Mouse (Mus musculus) heart, embryonic 10.5 days (tissue): ENCODE measurements around the gene Lrrc4c. TPM values are rescaled to one million over a fixed set of nuclear protein-coding genes. Genes with fewer than 3 reads are reported as not detected.

Source experiments
- DNase-seq: peaks from one replicate; pipeline ENCODE4 v3.0.0-alpha.2; 2017; ENCODE audit warnings: low spot score
- H3K27ac ChIP-seq: fragments of 300-500 bp; sonication (generic); 2 replicates; pipeline ENCODE4 v1.5.1; 2016; ENCODE audit warnings: mild to moderate bottlenecking
- H3K27me3 ChIP-seq: fragments of 300-500 bp; sonication (generic); 2 replicates; pipeline ENCODE4 v1.6.1; 2016; ENCODE audit warnings: mild to moderate bottlenecking; ENCODE audit not compliant: poor library complexity, insufficient read depth, severe bottlenecking
- H3K36me3 ChIP-seq: fragments of 300-500 bp; sonication (generic); 2 replicates; pipeline ENCODE4 v1.6.1; 2016; ENCODE audit warnings: mild to moderate bottlenecking, moderate library complexity
- H3K4me1 ChIP-seq: fragments of 300-500 bp; sonication (generic); 2 replicates; pipeline ENCODE4 v1.6.1; 2016; ENCODE audit warnings: mild to moderate bottlenecking
- H3K4me3 ChIP-seq: fragments of 300-500 bp; sonication (generic); 2 replicates; pipeline ENCODE4 v1.5.1; 2016; ENCODE audit warnings: mild to moderate bottlenecking, moderate library complexity
- H3K9me3 ChIP-seq: fragments of 300-500 bp; sonication (generic); 2 replicates; pipeline ENCODE4 v1.6.1; 2016; ENCODE audit warnings: mild to moderate bottlenecking, moderate library complexity
- WGBS: fragments of 180-500 bp; shearing (Covaris S2); methylation state at CpG from one replicate; pipeline ENCODE4 v1.1.7; 2016; 5-methylcytosine and 5-hydroxymethylcytosine counted together
- polyA plus RNA-seq: library from polyadenylated mRNA; unstranded; fragments of >200 nt; fragmentation: Nextera tagmentation; extraction: Ambion mirVana; gene quantifications from 2 replicates; pipeline ENCODE4 v1.2.1, GENCODE M21; 2016

The Lrrc4c gene
- polyA plus RNA-seq, 1 experiment from 2014 or later, result 0.39 TPM

DNA sequence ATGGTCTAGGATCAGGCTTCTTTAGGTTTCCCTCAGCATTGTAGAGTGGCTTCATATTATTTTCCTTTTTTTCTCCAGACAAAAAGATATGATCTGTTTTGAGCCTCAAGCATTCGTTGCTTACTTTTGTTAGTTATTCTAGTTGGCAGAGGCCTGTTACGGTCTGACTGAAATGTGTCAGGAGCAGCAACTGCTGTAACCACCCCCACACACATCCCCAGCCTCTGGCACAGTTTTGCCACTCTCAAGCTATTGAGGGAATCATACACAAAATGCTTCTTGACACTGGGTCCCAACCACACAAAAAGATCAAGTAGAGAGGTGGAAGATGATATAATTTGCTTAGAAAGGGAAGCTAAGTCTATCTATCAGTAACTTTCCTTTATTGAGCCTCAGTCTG, 1251.0 kb downstream of the Lrrc4c start:
- WGBS, result 83% methylated on average over 2 of the region's 2 CpGs
- no peaks in the 10 kb centered on the region for H3K27me3 ChIP-seq
- no peak for DNase-seq
- no peak overlapping the region for H3K27ac ChIP-seq
- H3K36me3 ChIP-seq, result no peaks in the 10 kb centered on the region
- H3K4me3 ChIP-seq, result no peak overlapping the region
- H3K9me3 ChIP-seq, result no peaks in the 10 kb centered on the region
- no peaks in the 10 kb centered on the region for H3K4me1 ChIP-seq

DNA sequence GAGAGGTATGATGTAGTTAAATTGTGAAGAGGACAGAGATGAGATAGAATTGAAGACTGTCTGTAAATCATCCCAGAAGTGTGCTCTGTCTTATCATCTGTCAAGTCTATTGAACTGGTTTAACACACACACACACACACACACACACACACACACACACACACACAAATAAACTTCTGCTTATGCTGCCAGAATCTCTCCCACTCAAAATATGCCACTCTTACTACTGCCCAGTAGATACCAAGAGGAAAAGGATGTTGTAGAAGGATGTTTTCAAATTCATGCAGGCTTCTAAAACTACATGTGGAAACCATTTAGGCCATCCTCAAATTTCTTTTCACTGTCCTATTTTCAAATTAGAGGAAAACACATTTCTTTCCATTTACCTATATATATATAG, 1257.0 kb downstream of the Lrrc4c start:
- no peak overlapping the region for H3K27ac ChIP-seq
- no peaks in the 10 kb centered on the region for H3K36me3 ChIP-seq
- H3K27me3 ChIP-seq, result no peaks in the 10 kb centered on the region
- H3K4me1 ChIP-seq, result no peaks in the 10 kb centered on the region
- no peak overlapping the region for H3K4me3 ChIP-seq
- no peaks in the 10 kb centered on the region for H3K9me3 ChIP-seq
- no peak for DNase-seq

DNA sequence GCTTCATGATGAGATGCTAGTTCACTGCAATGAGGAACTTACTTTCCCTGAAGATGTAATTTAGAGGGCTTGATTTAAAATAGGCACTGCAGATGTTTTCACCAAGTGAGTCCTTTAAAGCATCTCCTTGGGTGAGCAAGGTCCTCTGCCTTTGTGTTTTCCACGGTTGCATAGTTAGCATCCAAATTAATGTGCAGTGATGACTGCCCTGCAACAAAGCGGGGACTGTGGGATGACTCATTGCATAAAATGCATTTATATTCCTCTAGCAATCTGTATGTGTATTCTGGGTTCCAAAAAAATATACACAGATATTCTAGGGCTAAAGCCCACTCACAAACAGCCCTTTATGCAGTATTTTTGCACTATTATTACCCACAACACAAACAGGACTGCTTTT, 1263.2 kb downstream of the Lrrc4c start:
- Histone ChIP-seq H3K27ac (no peak overlapping the region), H3K9me3 (no peaks in the 10 kb centered on the region), H3K4me1 (no peaks in the 10 kb centered on the region), H3K36me3 (no peaks in the 10 kb centered on the region), H3K27me3 (no peaks in the 10 kb centered on the region), H3K4me3 (no peak overlapping the region)
- DNase-seq, result no peak
- 75% methylated on average over 2 of the region's 2 CpGs for WGBS

DNA sequence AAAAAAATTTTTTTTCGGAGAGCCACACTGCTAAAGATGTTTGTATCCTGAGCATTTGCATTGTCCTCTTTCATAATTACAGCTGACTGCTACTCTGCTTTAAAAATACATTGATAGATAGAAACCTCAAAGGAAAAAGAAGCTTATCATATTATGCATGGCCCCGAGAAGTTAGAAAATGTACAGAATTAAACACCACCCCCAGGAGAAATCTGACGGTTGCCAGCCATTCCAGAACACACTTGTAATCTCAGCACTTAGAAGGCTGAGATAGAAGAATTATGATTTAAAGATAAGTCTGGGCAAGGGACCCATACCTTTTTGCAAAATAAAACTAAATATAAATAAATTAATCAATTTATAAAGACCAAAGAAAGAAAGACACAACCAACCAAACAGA, 1268.4 kb downstream of the Lrrc4c start:
- H3K4me1 ChIP-seq, result no peaks in the 10 kb centered on the region
- no peaks in the 10 kb centered on the region for H3K27me3 ChIP-seq
- H3K36me3 ChIP-seq, result no peaks in the 10 kb centered on the region
- no peak for DNase-seq
- H3K27ac ChIP-seq, result no peak overlapping the region
- WGBS, result 77% methylated on average over 3 of the region's 3 CpGs
- H3K9me3 ChIP-seq, result no peaks in the 10 kb centered on the region
- no peak overlapping the region for H3K4me3 ChIP-seq

DNA sequence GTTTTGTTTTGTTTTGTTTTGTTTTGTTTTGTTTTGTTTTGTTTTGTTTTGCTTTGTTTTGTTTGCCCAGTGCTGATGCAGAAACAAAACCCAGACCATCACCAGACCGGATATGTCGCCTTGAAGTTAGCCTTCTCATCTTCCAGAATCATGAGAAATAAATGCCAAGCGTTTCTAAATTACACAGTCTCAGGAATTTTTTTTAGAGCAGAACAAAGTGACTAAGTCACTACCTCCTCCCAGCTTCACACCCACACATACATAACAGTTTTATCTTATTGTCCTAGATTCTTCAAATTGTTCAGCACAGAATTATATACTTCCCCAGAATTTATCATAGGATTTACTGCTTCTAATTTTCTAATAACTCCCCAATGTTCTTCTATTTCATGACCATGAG, 1272.6 kb downstream of the Lrrc4c start:
- Histone ChIP-seq H3K36me3 (no peaks in the 10 kb centered on the region), H3K27ac (no peak overlapping the region), H3K27me3 (no peaks in the 10 kb centered on the region), H3K4me1 (no peaks in the 10 kb centered on the region), H3K9me3 (no peaks in the 10 kb centered on the region), H3K4me3 (no peak overlapping the region)
- WGBS, result 80% methylated on average over 3 of the region's 3 CpGs
- DNase-seq, result no peak

DNA sequence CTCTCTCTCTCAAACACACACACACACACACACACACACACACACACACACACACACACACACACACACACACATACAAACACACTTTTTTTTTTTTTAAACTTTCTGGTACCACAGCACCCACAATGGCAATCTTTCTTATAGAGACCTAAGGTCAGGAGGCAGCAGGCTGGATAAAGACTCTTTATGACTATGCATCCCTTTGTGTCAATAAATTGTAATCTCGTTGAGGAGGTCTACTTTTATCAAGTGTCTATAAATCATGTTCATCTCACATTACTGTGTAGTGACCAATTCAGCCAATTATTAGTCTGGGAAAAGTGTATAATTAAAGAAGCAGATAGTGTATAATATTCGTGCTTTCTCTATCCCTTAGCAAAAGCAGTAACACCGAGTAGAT, 1286.2 kb downstream of the Lrrc4c start:
- Histone ChIP-seq H3K36me3 (no peaks in the 10 kb centered on the region), H3K4me3 (no peak overlapping the region), H3K27ac (no peak overlapping the region), H3K9me3 (no peaks in the 10 kb centered on the region), H3K27me3 (no peaks in the 10 kb centered on the region), H3K4me1 (no peaks in the 10 kb centered on the region)
- no peak for DNase-seq
- 79% methylated on average over 3 of the region's 3 CpGs for WGBS

DNA sequence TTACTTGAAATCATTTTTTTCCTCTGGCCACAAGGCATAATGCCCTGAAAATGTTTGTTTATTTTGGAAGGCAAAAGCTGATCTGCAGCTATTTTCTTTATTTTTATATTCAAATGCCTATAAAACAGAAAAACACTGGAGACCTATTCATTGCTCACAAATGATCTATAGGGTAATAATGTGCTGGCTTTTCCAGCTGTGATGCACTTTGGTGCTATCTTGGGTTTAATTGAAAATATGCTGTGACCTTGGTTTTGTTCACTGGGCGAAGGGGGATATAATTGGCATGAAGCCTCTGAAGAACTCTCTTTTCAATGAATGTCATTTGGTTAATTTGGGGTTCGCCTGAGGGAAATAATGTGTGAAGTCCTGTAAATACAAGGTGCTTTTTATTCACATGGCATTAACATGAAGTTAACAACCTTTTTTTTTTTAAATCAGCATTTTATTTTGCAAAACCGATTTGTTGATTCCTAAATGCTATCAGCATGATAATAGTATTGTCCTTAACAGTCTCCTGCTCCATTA, 1286.8 kb downstream of the Lrrc4c start:
- H3K4me1 ChIP-seq, result no peaks in the 10 kb centered on the region
- 70% methylated on average over 3 of the region's 3 CpGs for WGBS
- no peaks in the 10 kb centered on the region for H3K27me3 ChIP-seq
- no peak overlapping the region for H3K4me3 ChIP-seq
- no peaks in the 10 kb centered on the region for H3K36me3 ChIP-seq
- no peak overlapping the region for H3K27ac ChIP-seq
- no peak for DNase-seq
- no peaks in the 10 kb centered on the region for H3K9me3 ChIP-seq

DNA sequence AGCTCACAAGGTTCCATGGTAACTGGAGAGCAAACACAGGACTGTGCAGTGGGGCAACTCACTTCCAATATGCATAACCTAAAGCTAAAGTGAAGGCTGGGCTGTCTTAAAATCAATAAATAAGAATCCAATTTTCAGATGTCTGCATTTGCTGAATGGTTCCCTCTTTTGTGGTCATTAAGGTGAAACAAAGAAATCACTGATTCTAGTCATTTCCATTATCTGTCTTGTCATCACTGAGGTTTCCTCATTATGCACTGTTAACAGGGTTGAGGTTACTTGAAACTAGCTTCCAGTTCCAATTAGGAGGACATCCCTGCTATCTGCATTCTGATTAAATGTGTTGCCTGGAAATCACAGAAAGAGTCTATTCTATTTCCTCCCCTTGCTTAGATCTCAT, 1291.5 kb downstream of the Lrrc4c start:
- no peaks in the 10 kb centered on the region for H3K9me3 ChIP-seq
- H3K4me3 ChIP-seq, result no peak overlapping the region
- H3K36me3 ChIP-seq, result no peaks in the 10 kb centered on the region
- H3K27ac ChIP-seq, result no peak overlapping the region
- no peak for DNase-seq
- no peaks in the 10 kb centered on the region for H3K4me1 ChIP-seq
- H3K27me3 ChIP-seq, result no peaks in the 10 kb centered on the region

DNA sequence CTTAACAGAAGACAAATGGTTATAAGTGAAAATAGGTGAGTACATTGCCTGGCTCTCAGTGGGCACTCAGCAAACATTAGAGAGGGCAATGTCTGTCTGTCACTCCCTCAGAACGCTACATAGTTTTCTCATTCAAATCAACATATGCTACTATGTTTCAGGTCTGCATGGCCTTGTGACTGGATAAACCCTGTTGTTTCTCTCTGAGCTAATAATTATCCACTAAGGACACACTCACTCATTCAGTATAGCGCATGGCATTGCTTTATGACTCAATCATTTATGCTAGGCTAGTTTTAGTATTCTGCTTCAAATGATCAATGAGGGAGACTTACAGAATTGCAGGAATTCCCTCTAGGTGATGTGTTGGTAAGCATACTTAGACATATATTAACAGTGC, 1292.6 kb downstream of the Lrrc4c start:
- H3K27ac ChIP-seq, result no peak overlapping the region
- WGBS, result 85% methylated on average over 2 of the region's 2 CpGs
- H3K36me3 ChIP-seq, result no peaks in the 10 kb centered on the region
- H3K9me3 ChIP-seq, result no peaks in the 10 kb centered on the region
- no peak for DNase-seq
- H3K4me3 ChIP-seq, result no peak overlapping the region
- H3K27me3 ChIP-seq, result no peaks in the 10 kb centered on the region
- H3K4me1 ChIP-seq, result no peaks in the 10 kb centered on the region

DNA sequence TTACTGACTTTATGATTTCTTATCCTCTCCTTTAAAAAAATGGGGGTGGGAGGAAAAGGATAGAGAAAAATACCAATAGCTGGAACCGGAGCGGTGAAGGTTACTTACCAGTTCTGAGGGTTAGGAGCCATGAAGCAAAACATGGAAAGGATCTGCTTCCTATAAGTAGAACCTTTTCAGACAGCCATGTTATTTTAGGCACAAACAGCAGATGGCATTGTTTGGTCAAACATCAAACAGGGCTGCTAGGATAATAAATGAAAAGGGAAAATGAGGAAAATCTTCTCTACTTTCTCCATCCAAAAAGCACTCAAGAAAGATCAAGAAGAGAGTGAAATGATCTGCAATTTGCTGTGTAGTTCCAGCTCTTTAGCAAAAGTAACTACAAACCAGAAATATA, 1296.8 kb downstream of the Lrrc4c start:
- no peak for DNase-seq
- Histone ChIP-seq H3K4me1 (no peaks in the 10 kb centered on the region), H3K27ac (no peak overlapping the region), H3K27me3 (no peaks in the 10 kb centered on the region), H3K4me3 (no peak overlapping the region), H3K9me3 (no peaks in the 10 kb centered on the region; the same call in 1 of the 2 replicates), H3K36me3 (no peaks in the 10 kb centered on the region)
- 75% methylated on average over 2 of the region's 2 CpGs for WGBS

DNA sequence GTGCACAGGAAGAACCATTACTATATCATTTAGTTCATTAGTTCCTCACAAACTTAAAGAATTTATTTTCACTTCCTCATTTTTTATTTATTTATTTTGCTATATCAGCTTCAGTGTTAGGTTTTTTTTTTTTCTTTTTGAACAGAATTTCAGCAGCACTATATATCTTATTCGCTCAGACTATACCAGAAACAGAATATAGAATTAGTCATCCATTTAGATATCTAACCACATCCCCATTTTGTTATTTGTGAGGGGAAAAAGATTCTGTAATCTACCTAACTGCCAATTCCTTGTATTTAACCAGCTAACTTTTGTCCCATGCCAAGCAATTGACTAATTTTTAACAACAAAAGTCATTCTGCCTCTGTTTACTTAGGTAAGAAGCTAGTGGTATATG, 1300.6 kb downstream of the Lrrc4c start:
- H3K4me1 ChIP-seq, result no peaks in the 10 kb centered on the region
- no peaks in the 10 kb centered on the region for H3K36me3 ChIP-seq
- H3K27me3 ChIP-seq, result no peaks in the 10 kb centered on the region
- no peak overlapping the region for H3K4me3 ChIP-seq
- DNase-seq, result no peak
- 64% methylated on average over 1 of the region's 1 CpGs for WGBS
- no peaks in the 10 kb centered on the region; the same call in 1 of the 2 replicates for H3K9me3 ChIP-seq
- no peak overlapping the region for H3K27ac ChIP-seq

DNA sequence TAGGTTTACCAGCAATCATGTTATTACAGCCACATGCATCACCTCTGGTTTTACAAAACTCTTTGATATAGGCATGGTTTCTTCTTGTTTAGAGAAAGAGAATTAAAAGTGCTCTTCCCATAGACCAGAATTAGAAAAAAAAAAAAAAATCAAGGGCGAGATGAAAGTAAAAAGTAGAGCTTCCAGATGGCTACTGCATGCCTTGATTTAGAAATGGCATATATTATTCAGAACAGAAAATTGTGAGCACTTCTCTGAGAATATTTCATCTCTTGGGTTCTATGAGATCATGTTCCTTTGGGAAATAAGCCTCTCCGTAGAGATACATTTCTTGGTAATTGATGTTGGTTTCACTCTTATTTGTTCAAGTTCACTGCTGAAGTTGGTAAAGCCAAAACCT, 1322.0 kb downstream of the Lrrc4c start:
- Histone ChIP-seq H3K27me3 (no peaks in the 10 kb centered on the region), H3K27ac (no peak overlapping the region), H3K9me3 (no peaks in the 10 kb centered on the region), H3K4me3 (no peak overlapping the region), H3K36me3 (no peaks in the 10 kb centered on the region), H3K4me1 (no peaks in the 10 kb centered on the region)
- DNase-seq, result no peak
- 85% methylated on average over 2 of the region's 2 CpGs for WGBS

DNA sequence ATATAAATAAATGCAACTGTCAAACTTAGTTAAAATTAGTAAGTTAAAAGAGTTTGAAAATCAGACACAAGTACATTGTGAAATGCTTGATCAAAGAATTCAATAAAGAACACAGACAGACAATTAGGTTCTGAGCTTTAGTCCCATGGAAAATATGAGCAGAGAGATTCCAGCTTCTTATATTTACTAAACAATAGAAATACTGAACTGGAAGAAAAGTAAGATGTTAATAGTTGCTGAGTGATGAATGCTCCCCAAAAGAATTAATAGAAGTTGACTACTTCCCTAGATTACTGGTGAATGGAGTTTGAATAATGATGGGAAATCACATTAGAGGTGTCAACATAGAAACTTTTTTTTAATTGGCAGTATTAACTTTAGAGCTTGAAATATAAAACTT, 1323.7 kb downstream of the Lrrc4c start:
- no peak for DNase-seq
- no peaks in the 10 kb centered on the region for H3K9me3 ChIP-seq
- no peaks in the 10 kb centered on the region for H3K4me1 ChIP-seq
- H3K27ac ChIP-seq, result no peak overlapping the region
- H3K36me3 ChIP-seq, result no peaks in the 10 kb centered on the region
- H3K27me3 ChIP-seq, result no peaks in the 10 kb centered on the region
- H3K4me3 ChIP-seq, result no peak overlapping the region

DNA sequence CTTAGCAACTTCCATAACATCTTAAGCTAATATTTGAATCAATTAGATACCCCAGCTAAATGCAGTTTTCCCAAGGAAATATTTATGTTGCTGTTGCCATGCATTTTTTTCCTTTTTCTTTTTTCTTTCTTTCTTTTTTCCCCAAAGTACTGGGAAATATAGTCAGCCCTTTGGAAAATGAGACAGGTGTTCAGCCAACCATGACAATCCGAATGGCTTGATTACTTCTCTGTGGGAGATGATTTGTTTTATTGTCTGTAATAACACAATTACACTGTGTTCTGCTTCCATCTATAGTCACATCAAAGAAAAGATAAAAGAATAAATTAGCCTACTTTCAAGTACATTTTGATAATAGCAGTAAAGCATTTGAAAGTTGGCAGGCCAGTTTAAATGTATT, 1334.7 kb downstream of the Lrrc4c start:
- Histone ChIP-seq H3K27me3 (no peaks in the 10 kb centered on the region), H3K36me3 (no peaks in the 10 kb centered on the region), H3K9me3 (no peaks in the 10 kb centered on the region), H3K4me1 (no peaks in the 10 kb centered on the region), H3K4me3 (no peak overlapping the region), H3K27ac (no peak overlapping the region)
- 76% methylated on average over 1 of the region's 1 CpGs for WGBS
- DNase-seq, result no peak
